Mouse (Mus musculus) small intestine, adult 2 months (tissue): ENCODE data around the gene Ndfip2.

Experiments
- CTCF ChIP-seq: fragments of 200-500 bp; IDR thresholded peaks from 2 replicates; pipeline ENCODE4 v1.5.1; 2012; ENCODE audit warnings: low read depth, mild to moderate bottlenecking, control low read depth, inconsistent platforms, low read length, moderate library complexity, mixed read lengths; ENCODE audit not compliant: insufficient replicate concordance, insufficient read length; ENCODE audit errors: extremely low read depth
- POLR2A ChIP-seq: fragments of 200-500 bp; IDR thresholded peaks from 2 replicates; pipeline ENCODE4 v1.6.1; 2012; ENCODE audit warnings: low read depth, mild to moderate bottlenecking, control low read depth, inconsistent platforms, low read length, moderate library complexity

- TF ChIP-seq CTCF (no peak), POLR2A (no peak)
Measured at GRCm38 (mm10) chr14:105238450-105239038, 19.8 kb upstream of the Ndfip2 start.
